Mouse (Mus musculus) spleen, adult 2 months (tissue): Measurements from ENCODE around the gene Prdx5.

Source experiments
- CTCF ChIP-seq: fragments of 200-500 bp; IDR thresholded peaks from 2 replicates; pipeline ENCODE4 v1.5.1; 2011; ENCODE audit warnings: mild to moderate bottlenecking, inconsistent platforms; ENCODE audit not compliant: insufficient read depth, insufficient read length, insufficient replicate concordance; ENCODE audit errors: extremely low read depth
- POLR2A ChIP-seq: fragments of 200-500 bp; IDR thresholded peaks from 2 replicates; pipeline ENCODE4 v1.6.1; 2011; ENCODE audit warnings: low read depth, low read length, inconsistent platforms

DNA sequence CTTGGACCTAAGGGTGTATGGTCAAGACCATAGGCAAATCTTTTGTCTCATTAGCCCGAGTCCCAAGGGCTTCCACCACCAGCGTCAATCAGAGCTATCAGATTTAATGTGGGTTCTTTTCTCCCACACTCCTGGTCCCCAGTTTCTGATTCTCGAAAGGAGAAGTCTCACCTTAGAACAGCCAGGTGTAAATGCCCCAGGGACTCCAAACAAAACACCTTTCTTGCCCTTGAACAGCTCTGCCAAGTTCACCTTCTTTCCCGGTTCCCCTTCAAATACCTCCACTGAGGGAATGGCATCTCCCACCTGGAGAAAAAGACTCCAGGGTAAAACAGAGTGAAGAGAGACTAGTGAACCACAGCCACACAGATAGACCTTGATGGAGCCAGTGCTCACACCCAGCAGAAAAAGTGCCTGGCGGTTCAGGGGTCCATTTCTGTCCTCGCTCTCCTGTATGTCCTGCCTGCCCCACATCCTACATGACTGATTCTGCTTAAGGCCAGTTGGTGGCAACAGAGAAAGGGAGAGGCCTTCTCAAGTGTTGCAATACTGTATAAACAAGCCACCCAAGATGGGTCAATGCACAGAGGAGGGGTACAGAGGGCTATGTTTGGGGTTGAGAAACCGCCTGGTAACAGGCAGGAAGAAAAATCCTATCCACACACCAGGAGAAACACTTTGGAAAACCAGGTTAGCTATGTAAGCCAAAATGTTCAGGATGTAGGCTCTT, 1.9 kb downstream of the Prdx5 start:
- no peak for TF ChIP-seq CTCF
- no peak for TF ChIP-seq POLR2A
